Mouse (Mus musculus) cerebellum, postnatal 10 days (tissue): ENCODE measurements around the gene Tmem37.

Experiments
- DNase-seq, 2 experiments: peaks; one replicate each; pipeline ENCODE4 v3.0.0; 2021; ENCODE audit warnings: mixed read lengths in 2 of 2

Gene Tmem37

DNA sequence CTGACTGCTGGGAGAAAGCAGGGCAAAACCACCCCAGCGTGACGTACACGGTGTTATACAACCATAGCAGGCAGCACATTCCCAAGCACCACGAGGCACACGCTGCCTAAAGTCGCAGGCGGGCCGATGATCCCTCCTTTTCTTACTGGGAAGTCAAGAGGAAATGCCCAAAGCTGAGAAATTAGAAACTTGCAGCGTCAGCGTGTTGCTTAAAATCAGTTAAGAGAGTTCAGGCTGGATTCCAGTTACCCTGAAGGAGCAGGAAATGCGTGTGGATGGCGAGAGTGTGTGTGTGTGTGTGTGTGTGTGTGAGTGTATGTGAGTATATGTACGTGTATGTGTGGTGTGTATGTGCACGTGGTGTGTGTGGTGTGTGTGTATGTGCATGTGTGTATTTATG lies 16.8 kb downstream of the Tmem37 start:
- no peak for DNase-seq

DNA sequence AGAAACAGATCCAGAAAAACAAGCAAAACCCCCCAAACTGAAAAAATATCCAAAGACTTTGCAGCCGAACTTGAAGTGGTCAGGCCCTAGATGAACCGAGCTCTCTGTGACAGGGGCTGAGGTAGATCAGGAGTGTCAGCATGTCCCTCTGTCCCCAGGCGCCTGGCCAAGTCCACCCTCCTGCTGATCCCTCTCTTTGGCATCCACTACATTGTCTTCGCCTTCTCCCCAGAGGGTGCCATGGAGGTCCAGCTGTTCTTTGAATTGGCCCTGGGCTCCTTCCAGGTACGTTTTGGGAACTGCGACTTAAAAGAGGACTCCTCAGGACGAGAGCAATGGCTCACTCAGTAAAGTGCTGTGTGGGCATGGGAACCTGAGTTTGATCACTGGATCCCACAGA lies 17.6 kb downstream of the Tmem37 start:
- DNase-seq, result peak; percentile 61 to 73

DNA sequence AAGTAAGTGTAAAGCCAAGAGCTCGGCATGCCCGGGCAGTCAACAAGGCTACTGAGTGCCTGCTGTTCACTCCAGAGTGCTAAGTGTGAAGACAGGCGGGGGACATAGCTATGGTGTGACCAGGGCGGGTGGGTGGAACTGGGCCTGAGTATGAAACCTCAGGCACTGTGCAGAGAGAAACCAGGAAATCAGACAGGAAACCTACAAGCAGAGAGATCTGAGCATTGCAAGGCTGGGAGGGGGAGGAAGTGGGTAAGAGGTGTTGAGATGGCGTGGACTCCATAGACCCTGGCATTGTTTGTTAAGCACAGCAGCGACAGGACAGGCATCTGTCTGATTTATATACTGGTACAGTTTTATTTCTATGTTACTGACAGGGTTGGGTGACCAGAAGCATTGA lies 18.4 kb downstream of the Tmem37 start:
- DNase-seq, result no peak

DNA sequence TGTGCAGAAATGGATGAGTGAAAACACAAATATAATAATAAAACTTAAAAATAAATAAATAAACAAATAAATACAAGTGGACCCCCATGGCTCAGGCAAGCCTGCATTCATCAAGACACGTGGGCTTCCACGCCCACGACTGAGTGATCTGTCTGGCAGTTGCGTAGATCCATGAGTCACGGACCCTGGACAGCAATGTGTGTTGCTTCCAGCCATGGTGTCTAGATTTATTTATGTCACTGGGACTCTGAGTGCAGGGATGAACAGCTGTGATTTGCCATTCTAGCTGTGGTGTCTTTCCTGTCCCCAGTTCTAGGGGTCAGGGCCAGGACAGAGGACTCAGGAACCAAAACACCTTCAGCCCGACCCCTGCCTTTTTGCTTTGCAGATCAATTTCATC lies 18.9 kb downstream of the Tmem37 start:
- DNase-seq, result no peak

DNA sequence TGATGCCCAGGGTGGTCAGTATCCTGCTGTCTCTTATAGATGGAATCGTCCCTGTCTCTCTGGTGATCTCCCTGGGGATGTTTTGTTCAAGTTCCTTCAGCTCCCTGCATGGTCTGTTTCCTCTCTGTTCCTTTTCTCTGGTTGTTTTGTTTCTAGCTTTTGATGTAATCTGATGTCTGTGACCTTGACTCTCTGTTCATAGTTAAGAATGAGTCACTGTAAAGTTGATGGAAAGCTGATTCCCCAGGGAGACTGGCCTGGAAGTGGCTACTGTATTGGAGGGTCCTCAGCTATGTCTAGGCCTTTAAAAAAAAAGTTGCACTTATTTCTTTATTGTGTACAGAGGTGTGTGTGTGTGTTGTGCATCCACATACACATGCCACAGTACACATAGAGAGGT lies 22.8 kb downstream of the Tmem37 start:
- DNase-seq, result no peak

DNA sequence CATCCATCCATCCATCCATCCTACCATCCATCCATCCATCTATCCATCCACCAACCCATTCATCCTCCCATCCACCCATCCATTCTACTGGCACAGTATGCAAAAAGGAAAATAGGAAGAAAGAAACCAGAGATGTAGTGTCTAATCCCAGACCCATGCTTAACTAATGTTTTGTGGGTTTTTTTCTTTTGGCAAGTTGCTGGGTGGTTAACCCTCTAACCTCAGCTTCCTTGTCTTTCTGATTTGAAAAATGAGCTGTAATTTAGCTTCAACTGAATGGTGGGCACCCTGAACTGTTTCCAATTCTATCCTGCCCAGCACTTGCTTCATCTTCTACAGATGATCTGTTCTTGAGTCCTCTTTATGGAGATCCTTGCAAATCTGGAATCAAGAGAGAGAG lies 26.5 kb downstream of the Tmem37 start:
- DNase-seq, result no peak

DNA sequence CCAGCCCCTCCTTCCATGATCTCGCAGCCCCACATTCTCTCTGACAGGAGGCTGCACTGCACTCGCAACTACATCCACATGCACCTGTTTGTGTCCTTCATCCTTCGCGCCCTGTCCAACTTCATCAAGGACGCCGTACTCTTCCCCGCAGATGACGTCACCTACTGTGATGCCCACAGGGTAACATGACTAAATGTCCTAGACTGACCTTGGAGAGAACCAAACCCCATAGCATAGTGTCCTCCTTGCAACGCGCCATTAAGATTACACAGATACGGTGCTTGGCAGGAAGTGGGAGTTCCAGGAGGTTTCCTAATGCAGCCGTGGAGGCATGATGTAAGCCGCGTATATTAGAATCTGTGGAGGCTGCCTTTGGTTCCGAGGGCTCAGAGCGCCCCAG lies 29.3 kb downstream of the Tmem37 start:
- DNase-seq, result no peak

DNA sequence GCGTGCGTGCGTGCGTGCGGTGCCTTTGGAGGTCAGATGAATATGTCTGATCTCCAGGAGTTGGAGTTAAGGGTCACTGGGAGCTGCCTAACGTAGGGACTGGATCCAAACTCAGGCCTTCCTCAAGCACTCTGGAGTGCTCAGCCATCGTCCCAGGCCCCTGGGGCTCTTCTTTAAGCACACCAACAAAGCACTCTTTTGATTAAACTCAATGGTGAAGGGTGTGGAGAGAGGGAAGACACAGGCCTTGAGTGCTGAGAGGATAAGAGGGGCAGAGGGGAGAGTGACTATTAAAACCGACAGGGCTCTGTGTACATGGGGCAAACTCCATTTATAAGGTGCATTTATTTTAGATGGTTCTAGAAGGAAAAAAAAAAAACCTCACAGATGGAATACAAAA lies 31.5 kb downstream of the Tmem37 start:
- DNase-seq, result no peak

DNA sequence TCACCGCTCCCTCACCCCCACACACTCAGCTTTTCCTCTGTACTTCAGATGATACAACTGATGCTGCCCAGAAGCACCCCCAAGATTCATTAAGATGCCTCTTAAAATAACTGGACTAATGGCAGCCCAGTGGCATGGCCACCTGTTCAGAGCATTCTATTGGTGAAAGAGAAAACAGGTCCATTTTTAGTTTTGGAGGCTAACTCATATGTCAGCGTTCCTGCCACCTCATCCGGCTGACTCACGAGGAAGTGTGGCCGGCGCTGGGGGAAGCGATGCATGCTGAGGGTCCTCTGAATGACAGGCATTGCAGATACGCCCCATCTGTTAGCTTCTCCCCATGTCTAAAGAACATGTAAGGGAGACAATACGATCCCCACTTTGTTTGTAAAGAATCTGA lies 35.3 kb downstream of the Tmem37 start:
- DNase-seq, result no peak

DNA sequence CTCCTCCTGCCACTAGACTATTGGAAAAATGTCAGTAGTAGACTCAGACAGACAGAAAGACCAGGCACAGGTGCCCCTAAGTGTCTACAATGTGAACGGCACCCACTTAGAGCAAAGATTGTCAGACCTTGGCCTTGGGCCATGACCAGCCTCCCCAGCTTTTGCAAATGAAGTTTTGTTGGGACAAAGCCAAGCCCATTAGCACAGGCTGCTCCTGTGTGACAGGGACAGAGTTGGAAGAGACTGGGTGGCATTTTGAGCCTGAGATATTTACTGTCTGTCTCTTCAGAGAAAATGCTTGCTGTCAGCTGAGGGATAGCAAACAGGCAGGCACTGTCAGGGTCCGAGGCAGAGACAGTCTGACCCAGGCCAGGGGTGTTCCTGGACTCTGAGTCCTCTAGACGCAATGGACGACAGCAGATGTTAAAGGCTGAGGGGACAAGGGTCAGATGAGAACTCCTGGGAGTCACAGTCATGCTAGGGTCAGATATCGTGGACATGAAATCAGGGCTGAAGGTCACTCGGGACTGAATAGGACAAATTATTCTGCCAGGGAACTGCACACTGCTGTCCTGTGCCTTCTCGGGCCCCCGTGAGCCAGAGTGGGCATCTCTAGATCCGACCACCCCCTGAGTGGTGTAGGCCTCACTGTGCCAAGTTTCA lies 36.7 kb downstream of the Tmem37 start:
- DNase-seq, result peak; percentile 60 to 67

DNA sequence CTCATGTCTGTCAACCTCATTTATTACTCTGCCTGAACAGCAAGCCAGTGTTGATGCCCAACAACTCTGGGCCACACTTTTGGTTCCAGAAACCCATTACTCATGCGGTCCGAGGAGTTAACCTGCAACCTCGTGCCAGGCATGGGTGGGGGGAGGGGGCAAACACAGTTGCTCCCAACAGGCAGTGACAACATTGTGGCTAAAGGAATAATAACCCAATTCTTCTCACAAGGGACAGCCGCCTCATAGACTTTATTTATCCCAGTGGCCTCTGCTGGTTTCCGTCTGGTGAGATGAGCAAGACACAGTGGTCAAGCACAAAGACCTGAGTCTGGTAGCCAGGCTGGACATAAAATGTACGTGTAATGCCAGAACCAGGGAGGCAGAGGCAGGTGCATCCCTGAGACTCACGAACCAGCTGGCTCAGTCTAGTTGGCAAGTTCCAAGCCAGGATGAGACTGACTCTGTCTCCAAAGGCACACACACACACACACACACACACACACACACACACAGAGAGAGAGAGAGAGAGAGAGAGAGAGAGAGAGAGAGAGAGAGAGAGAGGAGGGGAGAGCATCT lies 38.3 kb downstream of the Tmem37 start:
- DNase-seq, result no peak

DNA sequence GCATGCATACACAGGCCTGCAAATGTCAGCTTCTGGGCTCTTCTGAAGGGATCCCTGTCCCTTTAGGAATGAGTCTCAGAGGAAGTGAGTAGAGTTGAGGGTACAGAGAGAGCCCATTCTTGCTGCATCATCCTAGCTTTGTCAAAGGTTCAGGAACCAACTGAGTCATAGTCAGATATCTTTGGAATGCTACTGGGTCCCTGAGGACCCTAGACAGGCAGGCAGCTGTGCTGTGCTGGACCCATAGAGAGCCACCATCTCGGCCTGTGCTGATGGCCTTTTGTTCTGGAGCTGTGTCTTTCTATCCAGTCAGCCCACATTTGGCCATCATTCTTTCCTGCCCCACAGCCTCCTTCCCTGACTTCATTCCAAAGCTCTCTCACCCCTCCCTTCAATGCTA lies 39.1 kb downstream of the Tmem37 start:
- DNase-seq, result no peak

DNA sequence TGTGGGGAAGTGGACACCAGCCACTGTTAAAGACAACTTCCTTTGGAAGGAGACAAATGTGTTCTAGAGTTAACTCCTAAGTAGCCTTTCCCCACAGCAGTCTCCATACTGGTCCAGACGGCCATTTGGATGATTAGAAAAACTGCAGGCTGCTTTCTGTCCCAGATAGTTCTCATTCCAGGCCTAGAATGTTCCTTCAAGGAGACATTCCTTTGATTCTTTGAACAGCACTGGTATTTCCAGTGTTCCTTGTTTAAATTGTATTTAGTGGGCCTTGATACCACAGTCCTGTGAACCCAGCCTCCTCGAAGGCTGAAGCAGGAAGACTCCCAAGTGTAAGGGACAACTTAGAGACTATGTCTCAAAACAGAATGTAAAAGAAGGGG lies 40.4 kb downstream of the Tmem37 start:
- no peak for DNase-seq

DNA sequence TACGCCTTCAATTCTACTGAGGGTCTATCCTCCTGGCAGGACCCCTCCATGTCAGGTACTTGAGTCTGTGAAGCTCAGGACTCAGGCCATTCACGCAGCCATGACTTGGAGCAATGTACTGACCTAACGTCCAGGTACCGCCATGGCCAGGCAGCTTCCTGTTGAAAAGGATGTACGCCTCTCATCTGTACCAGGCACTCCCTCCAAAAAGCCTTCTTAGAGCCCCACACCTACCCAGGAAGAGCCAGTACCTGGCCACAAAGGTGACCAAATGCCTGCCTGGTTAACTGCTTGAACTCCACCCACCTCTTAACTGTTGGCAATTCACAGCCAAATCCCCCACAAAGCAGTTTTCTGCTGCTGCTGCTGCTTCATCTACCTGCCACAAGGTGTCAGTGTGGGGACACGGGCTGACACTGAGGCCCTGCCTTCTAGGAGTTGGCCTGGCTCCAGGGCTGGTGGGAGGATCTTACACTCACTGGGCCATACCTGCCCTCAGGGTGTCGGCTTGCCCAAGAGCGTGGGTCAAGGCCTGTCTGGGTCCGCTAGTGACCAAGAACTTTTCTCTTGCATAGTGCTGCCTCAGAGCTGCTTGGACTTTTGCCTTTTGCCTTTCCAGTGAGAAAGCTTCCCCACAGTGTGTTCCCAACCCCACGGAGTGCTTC lies 40.9 kb downstream of the Tmem37 start:
- peak; percentile 93 to 95 for DNase-seq

DNA sequence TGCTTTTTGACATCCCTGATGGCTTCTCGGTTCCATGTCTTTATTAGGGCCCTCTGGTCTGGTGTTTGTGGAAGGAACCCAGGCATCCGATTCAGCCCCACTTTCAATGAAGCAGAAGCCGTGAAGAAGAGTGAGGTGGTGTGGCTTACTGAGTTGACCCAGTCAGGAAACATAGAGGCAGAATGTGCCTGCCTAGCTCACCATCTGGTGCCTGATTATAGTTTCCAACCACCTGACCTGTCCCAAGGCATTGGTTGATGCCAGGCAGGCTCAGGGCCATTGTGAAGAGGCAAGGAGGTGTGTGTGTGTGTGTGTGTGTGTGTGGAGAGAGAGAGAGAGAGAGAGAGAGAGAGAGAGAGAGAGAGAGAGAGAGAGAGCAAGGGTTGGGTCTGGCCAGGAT lies 43.4 kb downstream of the Tmem37 start:
- DNase-seq, result peak; percentile 84 to 86

DNA sequence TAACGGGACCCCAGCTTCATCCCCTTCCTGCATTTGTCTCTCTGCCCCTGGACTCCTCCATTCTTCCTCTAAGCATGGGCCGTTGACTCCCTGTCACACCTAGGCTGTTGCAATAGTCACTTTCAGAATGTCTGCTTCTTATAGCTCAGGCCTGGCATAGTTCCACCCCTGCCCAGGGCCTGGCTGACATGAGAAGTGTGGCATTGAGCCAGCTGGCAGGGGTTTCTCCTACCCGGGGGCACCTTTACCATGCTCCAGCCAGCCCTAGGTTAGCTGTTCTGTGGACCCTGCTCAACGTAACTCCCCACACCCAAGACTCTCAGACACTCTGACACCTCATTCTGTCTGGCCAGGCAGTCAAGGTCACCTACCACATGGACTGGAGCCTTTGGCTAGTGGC lies 46.2 kb downstream of the Tmem37 start:
- DNase-seq, result peak; percentile 88 to 91

DNA sequence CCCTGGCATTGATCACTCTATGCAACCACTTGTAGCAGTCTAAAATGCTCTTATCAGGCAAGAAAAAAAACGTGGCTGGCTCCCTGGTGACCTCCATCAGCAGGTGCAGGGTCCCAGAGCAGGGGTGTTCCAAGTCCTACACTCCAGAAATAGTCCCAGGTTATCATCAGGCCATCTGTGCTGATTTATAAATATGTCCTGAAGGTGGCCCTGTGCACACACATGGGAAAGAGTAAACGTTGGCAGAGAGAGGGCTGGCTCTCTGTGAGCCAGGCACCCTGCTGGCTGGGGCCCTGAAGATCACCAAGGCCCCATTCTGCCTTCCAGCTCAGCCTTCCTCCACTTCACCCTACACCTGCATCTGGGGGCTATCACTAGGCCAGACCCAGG lies 48.8 kb downstream of the Tmem37 start:
- DNase-seq, result no peak

DNA sequence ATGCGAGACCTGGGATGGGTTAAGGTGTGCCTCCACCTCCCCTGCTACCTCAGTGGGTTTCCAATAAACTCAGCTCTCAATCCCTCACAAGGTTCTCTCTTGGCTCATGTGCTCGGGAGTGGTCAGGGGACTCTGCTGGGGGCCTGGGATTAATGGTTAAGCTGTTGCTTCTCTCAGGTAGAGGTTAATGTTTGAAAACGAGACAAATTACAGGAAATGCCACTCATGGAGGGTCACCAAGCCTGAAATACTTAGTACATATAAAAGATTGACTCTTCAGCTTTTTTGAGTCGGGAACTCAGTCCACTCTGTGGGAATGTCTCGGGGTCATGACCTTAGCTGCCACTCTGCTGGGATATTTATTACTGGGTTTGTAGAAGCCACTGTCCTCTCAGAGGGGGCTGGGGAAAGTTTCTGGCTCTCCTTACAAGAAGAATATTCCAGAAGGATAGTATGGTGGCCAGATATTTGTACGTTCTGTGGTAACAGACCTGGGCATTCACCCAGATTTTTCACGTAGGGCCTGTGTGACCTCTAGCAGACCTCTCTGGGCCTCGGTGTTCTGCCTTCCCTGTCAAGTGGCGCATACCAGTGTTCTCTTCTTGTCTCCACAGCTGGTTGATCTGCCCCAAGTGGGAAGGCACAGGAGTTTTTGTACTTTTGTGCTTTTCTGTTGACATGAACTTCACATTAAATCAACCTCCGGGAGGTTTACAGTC lies 49.4 kb downstream of the Tmem37 start:
- DNase-seq, result no peak

DNA sequence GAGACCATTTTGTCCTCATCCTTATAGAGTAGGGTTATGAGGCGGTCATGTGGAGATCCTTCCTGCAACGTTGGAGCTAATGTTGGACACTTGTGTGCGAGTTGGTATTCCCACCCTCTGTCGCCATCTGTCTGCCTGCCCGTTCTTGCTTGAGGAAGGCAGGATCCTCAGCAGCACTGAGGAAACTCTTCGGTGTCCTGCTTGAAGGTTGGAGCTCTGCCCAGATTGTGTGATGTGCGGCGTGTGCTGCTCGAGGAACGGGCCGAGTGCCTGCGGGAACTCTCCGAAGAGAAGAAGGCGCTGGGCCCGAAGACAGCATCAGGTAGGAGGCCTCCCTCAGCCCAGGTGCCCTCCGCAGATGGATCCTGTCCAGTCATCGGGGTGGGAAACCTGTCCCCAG lies 51.9 kb downstream of the Tmem37 start:
- peak; percentile 69 to 80 for DNase-seq

DNA sequence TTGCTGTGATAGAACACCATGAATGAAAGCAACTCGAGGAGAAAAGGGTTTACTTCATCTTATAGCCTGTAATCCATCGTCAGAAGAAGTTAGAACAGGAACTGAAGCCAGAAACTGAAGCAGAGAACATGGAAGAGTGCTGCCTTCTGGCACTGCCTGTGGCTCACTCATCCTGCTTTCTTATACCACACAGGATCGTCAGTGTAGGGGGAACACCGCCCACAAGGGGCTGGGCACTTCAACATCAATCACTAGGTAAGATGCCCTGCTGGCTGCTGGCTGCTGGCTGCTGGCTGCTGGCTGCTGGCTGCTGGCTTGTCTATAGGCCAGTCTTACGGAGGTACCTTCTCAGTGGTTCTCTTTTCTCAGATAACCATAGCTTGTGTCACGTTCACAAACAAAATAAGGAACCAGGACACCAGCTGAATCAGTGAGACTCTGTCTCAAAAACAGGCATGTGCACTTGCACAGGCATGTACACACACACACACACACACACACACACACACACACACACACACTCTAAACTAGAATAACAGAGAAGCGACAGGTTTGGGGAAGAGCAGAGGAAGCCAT lies 53.5 kb downstream of the Tmem37 start:
- DNase-seq, result no peak

DNA sequence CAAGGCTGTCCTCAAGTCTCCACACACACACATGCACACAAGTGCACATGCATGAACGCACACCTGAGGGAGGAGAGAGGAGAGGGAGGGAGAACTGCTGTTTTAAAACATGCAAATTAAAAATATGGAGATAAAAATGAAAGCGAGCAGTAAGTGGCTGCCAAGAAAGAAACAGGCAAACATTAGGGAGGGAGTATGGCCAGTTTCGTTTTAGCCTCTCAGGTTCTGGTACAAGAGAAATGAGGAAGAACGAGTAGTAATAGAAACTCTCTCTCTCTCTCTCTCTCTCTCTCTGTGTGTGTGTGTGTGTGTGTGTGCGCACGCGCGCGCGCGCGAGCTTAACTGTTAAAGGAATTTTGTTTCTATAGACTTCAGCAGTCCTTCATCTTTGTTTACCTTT lies 54.4 kb downstream of the Tmem37 start:
- DNase-seq, result no peak

DNA sequence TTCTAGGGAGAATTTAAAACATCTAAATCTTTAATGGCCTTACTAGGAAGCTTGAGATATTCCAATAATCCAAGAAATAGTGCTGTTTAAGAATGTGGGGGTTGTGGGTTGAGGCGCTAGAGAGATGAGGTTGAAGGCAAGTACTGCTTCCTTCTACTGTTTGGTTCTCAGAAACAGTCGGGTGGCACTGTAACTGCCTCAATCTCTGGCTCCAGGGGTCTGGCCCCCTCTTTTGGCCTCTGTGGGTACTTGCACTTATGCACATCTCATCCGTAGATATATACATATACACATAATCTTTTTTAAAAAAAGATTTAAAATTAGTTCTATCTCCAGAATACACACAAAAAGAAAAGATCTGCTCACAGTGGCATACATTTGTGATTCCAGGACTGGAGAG lies 55.0 kb downstream of the Tmem37 start:
- DNase-seq, result no peak
